Mouse (Mus musculus) cerebellum, adult 18-20 months (tissue): ENCODE results near the gene Msgn1.

ENCODE experiments used
- DNase-seq, 2 experiments: peaks; one replicate each; pipeline ENCODE4 v3.0.0; 2021

Msgn1 gene

GRCm38 (mm10) chr12:11198026-11198425 is 10.7 kb downstream of the Msgn1 start:
- no peak for DNase-seq

DNA sequence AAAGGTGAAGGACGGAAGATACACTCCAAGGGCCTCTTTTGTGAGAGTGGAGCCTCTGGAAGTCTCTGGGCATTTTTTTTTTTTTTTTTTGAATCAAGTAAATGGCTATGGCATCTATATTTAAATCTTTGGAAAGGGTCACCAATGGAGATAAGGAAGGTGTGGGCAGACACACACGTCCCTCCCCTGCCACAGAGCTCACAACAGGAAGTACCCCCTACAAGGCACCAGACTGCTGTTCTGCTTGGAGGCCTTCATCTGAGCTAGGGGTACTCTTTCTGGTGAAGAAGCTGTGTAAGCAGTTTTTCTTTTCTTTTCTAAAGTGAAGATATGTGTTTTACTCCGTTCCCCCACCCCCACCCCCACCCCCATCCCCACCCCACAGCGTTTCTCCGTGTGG is 11.9 kb downstream of the Msgn1 start:
- DNase-seq, result no peak

DNA sequence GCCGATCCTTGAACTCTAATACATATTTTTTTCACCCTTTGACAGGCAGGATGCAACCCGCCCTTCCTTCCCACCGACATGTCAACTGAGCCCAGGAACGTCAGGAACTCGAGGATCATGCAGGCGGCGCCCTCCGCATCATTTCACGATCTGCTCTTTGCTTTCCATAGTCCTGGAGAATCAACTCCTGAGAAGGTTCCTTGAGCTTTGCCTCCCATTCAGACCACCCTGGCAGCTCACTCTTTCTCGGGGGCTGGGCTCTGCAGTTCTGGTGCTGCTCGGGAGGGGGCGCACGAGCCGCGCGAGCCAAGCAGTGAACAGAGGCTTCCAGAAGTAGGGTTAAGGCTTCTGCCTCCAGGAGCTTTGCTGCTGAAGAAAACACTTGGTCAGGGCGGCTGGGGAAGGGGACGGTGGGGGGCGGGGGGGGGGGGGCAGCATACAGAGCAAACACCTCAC is 12.6 kb downstream of the Msgn1 start:
- peak; percentile 16 to 55 for DNase-seq

DNA sequence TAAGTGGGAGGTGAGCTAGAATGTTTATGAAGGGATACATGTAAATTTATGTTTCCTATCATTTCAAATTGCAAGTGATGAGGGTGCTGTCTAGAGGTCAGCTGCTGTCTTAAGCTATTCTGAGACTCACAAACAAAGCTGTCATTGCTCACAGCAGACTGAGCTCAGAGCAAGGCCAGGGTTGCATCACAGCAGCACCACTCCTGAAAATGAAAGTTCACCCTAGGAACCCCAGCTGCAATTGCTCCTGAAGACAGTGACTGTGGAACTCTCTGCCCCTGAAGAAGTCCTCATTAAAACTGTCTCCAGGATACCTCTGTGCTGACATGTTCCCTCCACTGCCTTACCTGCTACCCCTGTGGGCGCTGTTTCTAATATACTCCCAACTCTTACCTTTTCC is 13.7 kb downstream of the Msgn1 start:
- DNase-seq, result no peak

- peak; percentile 77 to 78 for DNase-seq
These were observed 30.2 kb downstream of the Msgn1 start for GRCm38 (mm10) chr12:11178486-11179154.

GRCm38 (mm10) chr12:11177408-11178394 is 31.1 kb downstream of the Msgn1 start:
- DNase-seq, result no peak

DNA sequence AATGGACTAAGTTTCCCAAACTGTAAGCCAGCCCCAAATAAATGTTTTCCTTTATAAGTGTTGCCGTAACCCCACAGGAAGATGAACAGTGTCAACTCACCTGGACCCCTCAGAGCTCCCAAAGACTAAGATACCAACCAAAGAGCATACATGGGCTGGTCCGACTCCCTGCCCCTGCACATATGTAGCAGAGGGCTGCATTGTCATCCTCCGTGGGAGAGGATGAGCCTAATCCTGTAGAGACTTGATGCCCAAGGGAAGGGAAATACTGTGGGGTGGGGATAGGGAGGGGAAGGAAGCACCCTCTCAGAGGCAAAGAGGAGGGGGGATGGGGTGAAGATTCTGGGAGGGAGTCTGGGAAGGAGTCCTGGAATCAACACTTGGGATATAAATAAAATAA is 50.1 kb downstream of the Msgn1 start:
- DNase-seq, result no peak
